Mouse (Mus musculus): ENCODE results near the gene Ttpal.
A peak's percentile ranks its signal among the peaks of the same experiment; 100 is the strongest.
"Not testable (repeated sequence)": the region's sequence is repeated elsewhere in the genome, so short reads cannot be mapped to it uniquely, and the experiment has no call there.

The Ttpal gene

GRCm38 (mm10) chr2:163592084-163592483 lies 10.0 kb upstream of the Ttpal start:
- DNase-seq (ENCODE audit: low spot score), result no peak

- DNase-seq (ENCODE audit: low spot score), result no peak
These were observed 8.4 kb upstream of the Ttpal start for GRCm38 (mm10) chr2:163593636-163594282.

GRCm38 (mm10) chr2:163595119-163595518 lies 7.0 kb upstream of the Ttpal start:
- no peak for DNase-seq (ENCODE audit: low spot score)

- DNase-seq (ENCODE audit: low spot score), result no peak
These were observed 5.8 kb upstream of the Ttpal start for GRCm38 (mm10) chr2:163596057-163596872.

GRCm38 (mm10) chr2:163596873-163597155 lies 5.3 kb upstream of the Ttpal start:
- DNase-seq (ENCODE audit: low spot score), result no peak

GRCm38 (mm10) chr2:163597661-163598060 lies 4.5 kb upstream of the Ttpal start:
- peak; percentile 35 for DNase-seq (ENCODE audit: low spot score)

GRCm38 (mm10) chr2:163599226-163599625 lies 2.9 kb upstream of the Ttpal start:
- peak; percentile 61 for DNase-seq (ENCODE audit: low spot score)

GRCm38 (mm10) chr2:163601066-163601465 lies 1.0 kb upstream of the Ttpal start:
- no peak for DNase-seq (ENCODE audit: low spot score)

- no peak for DNase-seq (ENCODE audit: low spot score)
These were observed 408 bp upstream of the Ttpal start for GRCm38 (mm10) chr2:163601712-163602100.

- DNase-seq (ENCODE audit: low spot score), result no peak
These were observed 4.0 kb downstream of the Ttpal start for GRCm38 (mm10) chr2:163606161-163606560.

GRCm38 (mm10) chr2:163608008-163608407 lies 5.9 kb downstream of the Ttpal start:
- no peak for DNase-seq (ENCODE audit: low spot score)

GRCm38 (mm10) chr2:163609281-163609975 lies 7.3 kb downstream of the Ttpal start:
- DNase-seq (ENCODE audit: low spot score), result no peak

- DNase-seq (ENCODE audit: low spot score), result peak; percentile 49
These were observed 9.1 kb downstream of the Ttpal start for GRCm38 (mm10) chr2:163611176-163611575.

GRCm38 (mm10) chr2:163613206-163613605 lies 11.1 kb downstream of the Ttpal start:
- no peak for DNase-seq (ENCODE audit: low spot score)

- no peak for DNase-seq (ENCODE audit: low spot score)
These were observed 11.9 kb downstream of the Ttpal start for GRCm38 (mm10) chr2:163613990-163614389.

- DNase-seq (ENCODE audit: low spot score), result no peak
These were observed 13.3 kb downstream of the Ttpal start for GRCm38 (mm10) chr2:163615401-163615800.

GRCm38 (mm10) chr2:163615906-163616651 lies 14.0 kb downstream of the Ttpal start:
- DNase-seq (ENCODE audit: low spot score), result no peak

- DNase-seq (ENCODE audit: low spot score), result no peak
These were observed 14.6 kb downstream of the Ttpal start for GRCm38 (mm10) chr2:163616652-163617227.

GRCm38 (mm10) chr2:163617232-163617863 lies 15.2 kb downstream of the Ttpal start:
- DNase-seq (ENCODE audit: low spot score), result no peak

GRCm38 (mm10) chr2:163617874-163618273 lies 15.8 kb downstream of the Ttpal start:
- DNase-seq (ENCODE audit: low spot score), result no peak

- DNase-seq (ENCODE audit: low spot score), result no peak
These were observed 18.3 kb downstream of the Ttpal start for GRCm38 (mm10) chr2:163620451-163620850.

- DNase-seq (ENCODE audit: low spot score), result not testable (repeated sequence)
These were observed 19.3 kb downstream of the Ttpal start for GRCm38 (mm10) chr2:163621401-163621800.

All from urinary bladder, postnatal 25 days (tissue).